Mouse (Mus musculus) limb, embryonic 13.5 days (tissue): ENCODE results near the gene Dab1. TPM values are rescaled to one million over a fixed set of nuclear protein-coding genes. Genes with fewer than 3 reads are reported as not detected.

Experiments used
- ATAC-seq: fragments of 200-750 bp; cut with Nextera tagmentation; 2 replicates; pipeline ENCODE4 v1.8.0; 2017; ENCODE audit warnings: low read depth, moderate number of reproducible peaks, moderate TSS enrichment; ENCODE audit not compliant: low FRiP score
- H3K27ac ChIP-seq: fragments of 300-500 bp; sonication (generic); 2 replicates; pipeline ENCODE4 v1.5.1; 2015; ENCODE audit warnings: inconsistent platforms, mild to moderate bottlenecking, moderate library complexity
- H3K27me3 ChIP-seq: fragments of 300-500 bp; sonication (generic); 2 replicates; pipeline ENCODE4 v1.6.1; 2015; ENCODE audit warnings: mild to moderate bottlenecking, inconsistent platforms
- H3K36me3 ChIP-seq: fragments of 300-500 bp; sonication (generic); 2 replicates; pipeline ENCODE4 v1.6.1; 2015; ENCODE audit warnings: inconsistent platforms, mild to moderate bottlenecking, moderate library complexity
- H3K4me1 ChIP-seq: fragments of 300-500 bp; sonication (generic); 2 replicates; pipeline ENCODE4 v1.6.1; 2015; ENCODE audit warnings: inconsistent platforms
- H3K4me2 ChIP-seq: fragments of 300-500 bp; sonication (generic); replicated peaks from 2 replicates; pipeline ENCODE4 v1.6.1; 2015; ENCODE audit warnings: inconsistent platforms, mild to moderate bottlenecking, moderate library complexity
- H3K4me3 ChIP-seq: fragments of 300-500 bp; sonication (generic); 2 replicates; pipeline ENCODE4 v1.5.1; 2015; ENCODE audit warnings: moderate library complexity, mild to moderate bottlenecking, inconsistent platforms
- H3K9ac ChIP-seq: fragments of 300-500 bp; sonication (generic); 2 replicates; pipeline ENCODE4 v1.6.1; 2015; ENCODE audit warnings: mild to moderate bottlenecking, inconsistent platforms
- H3K9me3 ChIP-seq: fragments of 300-500 bp; sonication (generic); 2 replicates; pipeline ENCODE4 v1.6.1; 2016; ENCODE audit warnings: inconsistent platforms
- WGBS: fragments of 180-500 bp; shearing (Covaris S2); methylation state at CpG from one replicate; pipeline ENCODE4 v1.1.7; 2015; 5-methylcytosine and 5-hydroxymethylcytosine counted together
- polyA plus RNA-seq: library from polyadenylated mRNA; unstranded; fragments of >200 nt; fragmentation: Nextera tagmentation; extraction: Ambion mirVana; gene quantifications from 2 replicates; pipeline ENCODE4 v1.2.1, GENCODE M21; 2015

Gene Dab1
- polyA plus RNA-seq, 1 experiment from 2014 or later = 24.7 TPM

GRCm38 (mm10) chr4:104781441-104781840 lies 1162.3 kb downstream of the Dab1 start:
- Histone ChIP-seq H3K27ac (no peak overlapping the region), H3K4me1 (no peaks in the 10 kb centered on the region), H3K4me3 (no peak overlapping the region), H3K9me3 (no peaks in the 10 kb centered on the region), H3K27me3 (no peaks in the 10 kb centered on the region), H3K36me3 (no peaks in the 10 kb centered on the region), H3K9ac (no peak overlapping the region), H3K4me2 (no peak overlapping the region)
- 81% methylated on average over 3 of the region's 3 CpGs for WGBS
- no peak for ATAC-seq

GRCm38 (mm10) chr4:104782346-104782745 lies 1163.2 kb downstream of the Dab1 start:
- H3K4me1 ChIP-seq = no peaks in the 10 kb centered on the region
- ATAC-seq = no peak
- 82% methylated on average over 4 of the region's 4 CpGs for WGBS

GRCm38 (mm10) chr4:104792111-104792510 lies 1173.0 kb downstream of the Dab1 start:
- H3K4me2 ChIP-seq = no peak overlapping the region
- H3K9me3 ChIP-seq = no peaks in the 10 kb centered on the region
- no peak overlapping the region for H3K27ac ChIP-seq
- no peaks in the 10 kb centered on the region for H3K27me3 ChIP-seq
- H3K36me3 ChIP-seq = no peaks in the 10 kb centered on the region
- no peaks in the 10 kb centered on the region for H3K4me1 ChIP-seq
- H3K4me3 ChIP-seq = no peak overlapping the region
- no peak overlapping the region for H3K9ac ChIP-seq
- WGBS = 92% methylated on average over 4 of the region's 4 CpGs
- ATAC-seq = no peak

More at GRCm38 (mm10) chr4:104782346-104782745, 1163.2 kb downstream of the Dab1 start:
- H3K9ac ChIP-seq = no peak overlapping the region
- H3K4me3 ChIP-seq = no peak overlapping the region
- no peaks in the 10 kb centered on the region for H3K9me3 ChIP-seq
- H3K27me3 ChIP-seq = no peaks in the 10 kb centered on the region
- no peak overlapping the region for H3K27ac ChIP-seq
- H3K36me3 ChIP-seq = no peaks in the 10 kb centered on the region
- no peak overlapping the region for H3K4me2 ChIP-seq
